Mouse (Mus musculus) spleen, postnatal 4 days (tissue): ENCODE data around the gene Mfsd4b1.

Experiments
- DNase-seq, 2 experiments: peaks; one replicate each; pipeline ENCODE4 v3.0.0; 2022; ENCODE audit warnings: low spot score in 2 of 2

Mfsd4b1 gene

DNA sequence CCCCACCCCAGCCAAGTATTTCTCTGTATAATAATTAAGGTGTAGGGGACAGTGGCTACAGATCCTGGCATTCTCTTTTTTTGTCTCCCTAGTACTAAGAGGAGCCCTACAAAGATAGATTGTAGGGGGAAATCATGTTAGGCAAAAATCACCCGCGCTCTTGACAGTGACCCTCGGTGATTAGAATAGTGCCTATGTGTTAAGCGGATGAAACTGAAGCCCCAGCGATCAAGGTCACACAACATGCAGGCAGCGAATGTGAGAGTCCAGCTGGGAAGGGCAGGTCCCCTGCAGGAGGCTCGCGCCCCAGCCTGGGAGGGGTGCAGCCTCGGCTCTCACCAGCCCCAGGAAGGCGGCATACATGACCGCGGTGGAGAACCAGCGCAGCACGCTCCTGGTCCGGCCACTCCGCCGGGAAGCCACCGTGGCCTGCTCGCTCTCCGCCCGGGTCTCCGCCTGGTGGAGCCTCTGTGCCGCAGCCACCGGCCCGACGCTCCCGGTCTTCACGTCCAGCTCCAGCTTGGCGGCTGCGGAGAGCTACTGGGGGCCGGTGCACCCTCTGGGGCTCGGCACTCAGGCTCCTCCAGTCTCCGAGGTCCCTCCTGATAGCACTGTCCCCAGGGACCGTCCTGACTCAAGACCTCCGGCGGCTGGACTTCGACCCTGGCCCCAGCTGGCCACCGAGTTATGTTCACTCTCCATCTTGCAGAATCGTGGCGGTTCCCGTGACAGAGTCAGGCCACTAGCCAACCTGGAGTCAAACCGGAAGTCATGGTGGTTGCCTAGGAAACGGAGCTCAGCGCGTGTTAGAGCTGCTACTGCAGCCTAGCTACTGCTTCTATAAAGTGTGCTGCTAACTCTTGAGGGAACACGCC lies at the start of gene Mfsd4b1:
TSS of gene Mfsd4b1 (minus strand) at position 715 of the 875 bp plus-strand sequence.
- DNase-seq = peak; percentile 45 to 70

DNA sequence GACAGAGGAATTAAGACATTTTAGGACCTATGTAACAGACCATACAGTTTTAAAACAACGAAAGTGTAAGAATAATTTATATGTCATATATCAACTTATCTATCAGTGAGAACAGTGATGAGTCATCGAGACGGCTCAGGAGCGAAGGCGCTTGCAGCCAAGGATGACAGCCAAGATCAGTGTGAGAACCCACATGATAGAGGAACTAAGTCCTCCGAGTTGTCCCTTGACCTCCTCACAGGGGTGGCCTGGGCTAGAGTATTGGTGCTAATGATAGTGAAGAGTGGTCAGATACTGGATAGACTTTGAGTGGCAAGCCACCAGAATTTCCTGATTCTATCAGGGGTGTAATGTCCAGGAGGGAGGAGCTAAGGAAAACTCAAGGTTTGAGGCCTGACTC lies 48.5 kb upstream of the Mfsd4b1 start:
- DNase-seq = no peak

DNA sequence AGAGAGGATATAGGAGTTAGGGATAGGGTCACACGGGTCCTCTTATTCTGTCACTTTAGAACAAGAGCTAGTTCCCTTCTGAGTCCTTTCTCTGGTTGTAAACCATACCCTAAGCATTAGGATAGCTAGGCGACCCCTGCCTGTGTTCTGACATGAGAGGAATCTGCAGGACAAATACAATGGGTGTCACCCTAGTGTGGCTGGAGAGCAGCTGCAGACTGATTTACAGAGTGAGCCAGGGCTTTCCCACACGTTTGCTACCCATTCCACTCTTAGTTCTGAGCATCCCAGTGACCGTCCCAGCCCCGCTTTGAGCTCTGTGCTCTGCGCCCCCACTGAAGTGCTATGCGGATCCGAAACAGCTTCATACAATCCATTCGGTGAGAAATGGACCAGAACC lies 45.6 kb upstream of the Mfsd4b1 start:
- no peak for DNase-seq

DNA sequence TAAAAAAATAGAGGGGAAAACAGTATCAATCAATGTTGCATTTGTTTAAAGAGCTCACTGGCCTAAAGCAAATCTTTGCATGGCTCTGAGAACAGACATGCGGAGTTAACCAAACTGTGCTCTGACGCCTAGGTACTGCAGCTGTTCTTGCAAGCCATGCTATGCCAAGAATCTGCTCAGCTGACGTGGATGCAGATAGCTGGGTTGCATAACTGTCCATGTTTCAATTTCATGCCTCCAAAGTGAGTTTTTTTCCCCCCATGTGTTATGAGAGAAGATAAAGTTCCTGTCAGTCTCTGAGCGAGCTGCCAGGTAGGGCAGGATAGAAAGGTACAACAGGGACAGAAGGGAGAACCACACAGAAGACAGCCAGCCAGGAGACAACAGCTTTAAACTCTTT lies 44.2 kb upstream of the Mfsd4b1 start:
- no peak for DNase-seq

DNA sequence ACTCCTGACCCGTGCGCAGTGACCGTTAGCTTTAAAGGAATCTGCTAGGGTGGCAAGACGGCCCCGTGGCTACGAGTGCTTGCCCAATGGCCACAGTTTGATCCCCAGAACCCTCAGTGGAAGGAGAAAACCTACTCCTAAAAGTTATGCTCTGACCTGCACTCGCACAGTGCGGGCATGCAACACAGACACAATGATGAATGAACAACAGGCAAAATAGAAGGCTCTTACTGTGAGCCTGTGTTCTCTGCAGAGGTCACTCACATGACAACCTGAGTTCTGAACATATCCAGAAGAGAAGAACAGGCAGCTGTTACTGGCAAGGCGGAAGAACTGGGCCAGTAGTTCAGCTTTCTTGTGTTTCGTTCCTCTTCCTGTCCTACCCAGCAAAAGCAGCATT lies 43.5 kb upstream of the Mfsd4b1 start:
- DNase-seq = no peak

DNA sequence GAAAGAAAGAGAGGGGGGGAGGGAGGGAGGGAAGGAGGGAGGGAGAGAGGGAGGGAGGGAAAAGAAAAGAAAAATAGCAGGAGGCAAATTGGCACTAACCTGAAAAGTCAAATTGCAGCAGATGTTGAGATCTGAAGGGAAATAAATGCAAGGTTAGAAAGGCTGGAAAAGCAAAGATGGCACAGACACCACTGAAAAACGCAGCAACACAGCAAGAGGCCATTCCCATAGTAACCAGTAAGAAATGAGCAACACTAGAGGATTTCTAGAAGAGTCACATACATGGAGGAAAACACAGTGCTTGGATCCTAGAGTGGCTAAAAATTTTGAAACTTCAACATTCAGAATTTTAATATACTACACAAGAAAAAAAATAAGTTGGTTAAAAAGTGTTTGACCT lies 42.5 kb upstream of the Mfsd4b1 start:
- DNase-seq = no peak

DNA sequence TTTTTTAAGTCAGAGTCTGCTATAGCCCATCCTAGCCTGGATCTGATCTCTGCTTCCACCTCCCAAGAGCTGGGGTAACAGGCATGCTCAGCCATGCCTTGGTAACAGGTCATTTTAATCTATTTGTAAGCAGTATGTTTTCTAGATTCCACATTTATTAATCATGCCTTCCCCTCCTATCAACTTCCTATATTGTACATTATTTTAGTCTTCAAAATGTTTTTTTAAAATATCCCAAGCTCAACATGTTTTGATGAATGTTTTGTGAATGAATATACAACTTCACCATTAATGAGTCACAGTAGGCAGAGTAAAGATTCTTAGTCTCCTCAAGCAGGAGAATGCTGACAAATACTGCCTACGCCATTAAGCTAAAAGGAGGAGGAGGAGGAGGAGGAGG lies 42.0 kb upstream of the Mfsd4b1 start:
- no peak for DNase-seq

DNA sequence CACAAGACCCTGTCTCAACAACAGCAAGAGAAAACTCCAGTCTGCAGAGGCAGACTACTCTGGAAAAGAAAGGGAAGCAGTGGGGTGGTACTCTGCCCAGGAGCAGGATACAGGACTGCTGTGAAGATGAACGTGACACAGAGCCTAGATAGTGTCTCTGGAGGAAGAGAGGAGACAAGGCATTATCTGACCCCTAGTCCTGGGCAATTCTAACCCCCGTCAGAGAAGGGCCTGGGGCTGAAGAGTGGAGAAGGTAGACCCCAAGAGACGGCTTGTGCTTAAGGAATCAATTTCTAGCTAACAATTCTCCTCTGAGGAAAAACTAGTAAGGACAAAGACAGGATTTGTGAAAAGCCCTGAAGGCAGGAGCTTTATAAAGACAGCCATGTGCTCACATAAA lies 40.3 kb upstream of the Mfsd4b1 start:
- DNase-seq = no peak

DNA sequence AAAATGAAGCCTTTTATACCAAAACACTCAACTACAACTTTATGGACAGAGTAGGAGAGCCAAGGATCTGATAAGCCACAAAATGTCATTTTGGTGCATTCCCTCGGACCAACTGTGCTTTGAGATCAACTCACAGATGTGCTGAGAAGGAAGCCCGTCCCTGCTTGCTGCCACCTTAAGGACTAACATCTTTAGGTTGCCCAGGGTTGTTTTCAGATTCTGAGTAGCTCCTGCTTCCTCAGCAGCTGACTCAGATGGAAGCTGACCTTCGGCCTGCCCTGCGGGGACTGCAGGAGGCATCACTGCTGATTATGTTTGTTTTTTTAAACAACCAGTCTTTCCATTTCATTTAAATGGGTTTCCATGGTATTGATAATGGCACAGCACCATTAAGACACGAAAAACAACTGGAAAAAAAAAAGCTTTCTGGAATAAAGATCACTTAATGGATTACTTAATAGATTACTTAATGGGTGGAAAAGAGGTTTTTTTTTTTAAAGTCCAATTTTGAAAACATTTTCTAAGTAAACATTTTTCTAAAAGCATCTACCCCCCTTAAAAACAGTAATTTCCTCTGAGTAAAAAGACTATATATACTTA lies 38.3 kb upstream of the Mfsd4b1 start:
- DNase-seq = no peak

DNA sequence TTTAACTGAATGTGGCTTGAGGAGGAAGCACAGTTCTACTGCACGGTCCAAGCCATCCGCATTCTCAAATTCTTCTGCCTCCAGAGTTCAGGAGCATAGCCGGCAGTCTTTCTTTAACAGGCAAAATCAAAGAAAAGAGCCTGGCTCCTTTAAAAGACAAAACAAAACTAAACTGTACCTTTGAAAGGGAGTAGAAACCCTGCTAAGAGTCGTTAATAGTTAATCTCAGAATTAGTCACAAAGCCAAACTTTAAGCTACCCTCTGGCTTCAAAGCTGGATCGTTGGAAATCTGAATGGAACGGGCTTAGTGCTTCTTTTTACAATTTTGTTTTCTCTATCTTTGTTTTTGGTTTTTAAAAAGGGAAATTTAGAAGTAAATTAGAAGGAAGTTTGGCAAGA lies 37.7 kb upstream of the Mfsd4b1 start:
- DNase-seq = no peak

DNA sequence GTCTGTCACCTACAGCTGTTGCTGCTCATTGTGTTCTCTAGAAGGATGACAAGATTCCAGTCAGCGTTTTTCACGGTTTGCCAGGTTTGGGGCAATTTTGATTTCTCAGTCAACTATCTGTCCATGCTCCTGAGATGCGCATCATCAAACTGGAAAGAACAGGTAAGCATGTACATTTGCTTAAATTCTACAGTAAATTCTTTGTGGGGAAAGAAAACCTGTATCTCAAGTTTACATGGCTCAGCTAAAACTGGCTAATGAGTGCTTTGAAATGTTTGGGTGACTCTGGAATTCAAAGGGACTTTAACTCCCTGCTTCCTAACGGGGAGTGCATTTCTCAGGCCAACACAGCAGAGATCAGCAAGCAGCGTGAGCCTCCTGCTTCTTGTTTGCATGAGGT lies 36.9 kb upstream of the Mfsd4b1 start:
- no peak for DNase-seq

DNA sequence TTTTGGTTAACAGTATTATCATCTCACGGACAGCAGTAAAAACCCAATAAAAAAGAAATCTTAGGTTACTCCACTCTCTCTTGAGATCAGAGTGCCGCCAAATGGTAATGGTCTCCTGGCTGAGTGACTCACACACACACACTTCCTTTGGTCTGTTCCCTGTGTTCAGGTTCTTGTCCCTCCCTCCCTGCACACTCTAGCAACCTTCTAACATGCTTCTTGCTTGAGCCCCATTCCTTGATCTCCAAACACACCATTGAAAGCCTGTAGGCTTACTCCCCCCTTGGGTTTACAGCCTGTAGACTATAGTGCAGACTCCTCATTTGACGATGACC lies 33.7 kb upstream of the Mfsd4b1 start:
- DNase-seq = no peak

DNA sequence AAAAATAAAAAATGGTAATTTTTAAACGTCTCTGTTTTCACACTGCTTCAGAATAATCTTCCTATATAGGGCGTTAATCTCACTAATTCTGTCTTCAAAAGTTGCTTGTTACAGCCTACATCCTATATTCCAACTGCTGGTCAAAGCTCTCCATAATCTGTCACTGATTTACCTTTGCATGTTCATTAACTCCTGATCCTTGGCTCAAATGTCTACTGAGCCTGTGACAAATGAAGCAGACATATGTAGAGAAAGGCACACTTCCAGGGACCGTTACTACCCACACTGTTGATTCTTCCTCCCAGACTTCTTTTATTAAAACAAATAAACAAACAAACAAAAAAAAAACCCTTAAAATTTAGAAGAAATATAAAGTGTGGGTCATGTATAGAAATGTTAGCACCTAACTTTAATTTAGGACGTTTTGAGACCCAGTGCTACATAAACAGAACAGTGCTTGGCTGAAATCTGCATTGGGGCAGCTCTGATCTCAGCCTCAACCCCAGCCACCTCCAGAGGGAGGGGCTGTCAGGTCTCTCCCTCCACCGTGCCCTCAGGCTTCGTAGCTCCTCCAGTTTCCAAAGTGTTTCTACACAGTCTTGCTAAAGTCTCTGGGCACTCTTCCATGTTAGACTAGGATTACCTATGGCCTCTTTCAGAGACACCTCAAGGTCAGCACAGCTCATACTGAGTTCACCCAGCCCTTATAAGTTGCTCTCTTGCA lies 33.2 kb upstream of the Mfsd4b1 start:
- DNase-seq = no peak

DNA sequence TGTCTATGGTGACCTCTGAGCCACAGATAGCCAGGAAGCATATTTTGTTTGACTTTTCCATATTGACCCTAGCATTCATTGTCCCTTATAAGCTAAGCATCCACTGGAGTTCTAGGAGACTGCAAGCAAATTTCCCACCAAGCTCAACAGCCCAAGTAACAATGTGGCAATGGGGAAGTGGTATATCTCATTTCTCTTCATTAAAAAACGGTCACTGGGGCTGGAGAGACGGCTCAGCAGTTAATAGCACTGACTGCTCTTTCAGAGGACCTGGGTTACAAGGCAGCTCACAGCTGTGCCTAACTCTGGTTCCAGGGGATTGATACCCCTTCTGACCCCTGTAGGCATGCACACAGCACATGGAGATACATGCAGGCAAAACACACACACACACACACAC lies 32.5 kb upstream of the Mfsd4b1 start:
- DNase-seq = no peak

DNA sequence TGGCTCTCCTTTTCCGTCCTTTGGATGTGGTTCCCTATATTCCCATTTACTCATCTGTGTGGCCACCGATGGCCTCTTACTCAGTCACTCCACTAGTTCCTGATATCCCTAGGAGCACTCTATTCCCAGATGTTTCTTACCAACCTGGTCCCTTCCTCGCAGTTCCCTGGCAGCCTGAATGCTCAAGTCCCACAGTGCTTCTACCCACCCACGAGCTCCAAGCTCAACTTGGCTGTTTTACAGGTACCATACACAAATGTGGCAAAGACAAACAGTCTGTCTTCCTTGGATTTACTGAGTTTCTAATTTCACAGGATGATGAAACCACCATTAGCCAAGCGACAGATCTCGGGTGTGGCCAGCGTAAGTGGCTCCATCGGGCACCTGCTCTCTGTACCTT lies 29.4 kb upstream of the Mfsd4b1 start:
- no peak for DNase-seq

DNA sequence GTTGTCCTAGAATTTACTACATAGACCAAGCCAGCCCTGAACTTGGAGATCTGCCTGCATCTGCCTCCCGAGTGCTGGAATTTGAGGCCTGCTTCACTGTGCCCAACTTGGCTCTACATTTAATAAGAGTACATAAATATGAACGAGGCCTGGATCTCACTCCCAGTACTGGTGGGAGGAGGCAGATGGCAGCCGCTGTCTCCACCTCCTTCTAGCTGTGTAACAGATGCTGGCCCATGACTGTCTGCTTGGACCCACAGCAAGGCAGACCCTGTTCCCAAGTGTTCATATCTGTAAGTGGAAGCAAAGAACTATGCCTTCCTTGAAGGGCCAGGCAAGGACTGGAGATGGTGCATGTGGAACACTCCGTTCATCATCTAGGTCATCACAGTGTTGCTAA lies 28.8 kb upstream of the Mfsd4b1 start:
- DNase-seq = no peak

DNA sequence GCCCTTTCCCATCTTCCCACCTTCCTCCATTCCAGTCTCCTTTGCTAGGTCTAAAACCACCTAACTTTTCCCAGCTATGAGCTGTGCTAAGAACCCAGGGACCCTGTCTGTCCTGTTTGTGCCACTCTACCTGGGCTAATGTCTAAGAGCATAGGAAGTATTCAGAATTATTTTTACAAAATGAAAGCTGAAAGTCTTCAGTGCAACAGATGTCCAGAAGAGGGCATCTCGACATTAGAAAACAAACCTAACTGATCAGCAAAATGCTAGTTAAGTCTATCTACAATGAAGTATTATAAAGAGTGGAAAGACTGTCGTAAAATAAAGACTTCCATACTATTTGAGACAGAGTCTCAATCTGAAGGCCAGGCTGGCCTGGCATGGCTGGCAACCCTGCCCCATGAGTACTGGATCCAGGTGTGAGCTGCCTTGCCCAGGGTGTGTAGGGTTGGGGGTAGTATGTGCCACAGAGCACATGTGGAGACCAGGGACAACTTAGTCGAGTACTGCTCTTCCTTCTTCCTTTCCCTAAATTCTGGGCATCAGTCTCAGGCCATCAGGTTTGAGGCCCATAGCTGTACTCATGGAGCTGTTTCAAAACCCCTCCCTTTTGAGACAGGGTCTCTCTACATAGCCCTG lies 28.3 kb upstream of the Mfsd4b1 start:
- DNase-seq = no peak

DNA sequence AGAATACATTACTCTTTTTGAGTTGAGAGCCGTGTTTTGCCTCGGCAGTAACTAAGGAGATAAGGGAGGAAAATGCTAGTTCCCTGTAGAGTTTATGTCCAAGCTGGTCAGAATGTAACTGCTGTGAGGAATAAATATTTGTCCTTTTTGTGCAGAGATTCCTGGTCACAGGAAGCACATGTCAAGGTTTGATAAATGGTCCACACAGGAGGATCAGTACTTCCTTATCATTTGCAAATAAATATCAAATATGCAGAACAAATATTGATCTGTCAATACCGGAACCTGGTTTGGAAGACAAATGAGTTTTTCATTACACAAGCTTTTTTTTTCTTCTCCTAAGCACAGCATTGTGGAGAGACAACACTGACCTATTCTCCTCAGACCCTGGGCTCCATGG lies 26.9 kb upstream of the Mfsd4b1 start:
- DNase-seq = no peak

DNA sequence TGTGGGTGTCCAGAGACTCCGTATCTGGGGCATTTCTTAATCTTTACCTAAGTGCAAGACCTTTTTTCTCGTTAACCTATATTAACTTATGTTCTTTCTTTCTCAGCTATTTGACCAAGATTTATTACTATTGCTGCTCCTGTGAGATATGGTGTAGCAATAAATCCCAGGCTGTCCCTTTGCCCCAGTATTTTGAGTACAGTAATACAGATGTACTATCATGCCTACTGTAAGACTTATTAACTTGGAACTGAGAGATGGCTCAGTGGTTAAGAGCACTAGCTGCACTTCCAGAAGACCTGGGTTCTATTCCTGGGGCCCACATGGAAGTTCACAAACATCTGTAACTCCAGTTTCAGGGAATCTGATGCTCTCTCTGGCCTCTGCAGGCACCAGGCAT lies 25.7 kb upstream of the Mfsd4b1 start:
- no peak for DNase-seq

DNA sequence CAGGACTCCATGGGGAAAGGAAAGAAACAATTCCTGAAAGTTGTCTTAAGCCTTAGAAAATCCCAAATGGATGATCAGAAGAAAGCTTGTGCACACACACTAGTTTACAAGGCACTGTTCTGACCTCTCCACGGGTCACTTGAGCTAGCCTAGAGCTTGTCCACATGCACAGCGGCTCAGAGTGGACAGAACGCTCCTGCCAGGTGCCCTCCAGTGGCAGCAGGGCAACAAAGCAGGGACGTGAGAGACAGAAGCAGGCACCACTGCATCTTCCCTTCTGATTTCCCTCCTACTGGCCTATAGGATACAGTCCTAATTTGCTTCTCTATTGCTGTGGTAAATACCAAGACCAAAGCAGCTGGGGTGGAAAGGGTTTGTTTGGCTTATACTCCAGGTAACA lies 16.3 kb upstream of the Mfsd4b1 start:
- peak in 1 of 2 experiments; percentile 48 for DNase-seq

DNA sequence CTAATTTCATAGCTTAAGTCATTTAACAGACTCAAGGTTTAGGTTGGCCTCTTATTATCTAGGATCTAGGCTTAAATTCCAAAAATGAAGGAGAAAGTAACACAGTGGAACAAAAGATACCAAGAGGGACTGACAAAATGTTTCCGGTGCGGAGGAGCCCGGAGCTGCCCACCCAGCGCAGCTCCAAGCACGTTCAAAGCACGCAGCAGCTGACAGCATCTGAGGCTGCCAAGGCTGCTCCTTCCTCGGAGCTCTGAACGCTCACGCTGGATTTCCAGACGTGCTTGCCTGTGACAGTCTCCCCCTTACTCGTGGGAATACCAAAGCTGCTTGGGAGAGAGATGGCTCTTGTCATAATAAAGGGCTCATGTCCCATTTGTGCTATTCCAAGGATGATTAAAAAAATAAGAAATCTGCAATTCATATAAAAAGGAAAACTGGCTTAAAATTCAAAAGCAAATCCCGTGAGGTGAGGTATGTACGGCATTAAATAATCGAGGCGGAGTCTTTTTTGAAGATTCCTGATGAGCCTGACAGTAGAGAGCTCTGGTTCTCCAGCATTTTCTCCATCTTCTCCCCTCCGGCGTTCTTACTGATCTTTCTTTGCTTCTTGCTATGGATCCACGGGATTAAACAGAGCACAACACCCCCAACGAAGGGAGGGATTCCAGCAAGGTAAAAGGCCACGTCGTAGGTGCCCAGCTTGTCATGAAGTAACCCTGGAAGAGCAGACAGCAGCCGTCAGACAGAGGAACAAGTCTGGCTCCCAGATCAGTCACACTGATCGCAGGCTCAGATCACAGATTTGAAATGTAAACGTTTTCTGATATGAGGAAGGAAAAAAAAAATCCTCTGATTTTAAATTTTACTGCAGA lies 11.9 kb upstream of the Mfsd4b1 start:
- peak in 1 of 2 experiments; percentile 38 for DNase-seq
